Mouse (Mus musculus) limb, embryonic 15.5 days (tissue): ENCODE results near the gene Fubp1. TPM values are rescaled to one million over a fixed set of nuclear protein-coding genes. Genes with fewer than 3 reads are reported as not detected.
A peak's percentile ranks its signal among the peaks of the same experiment; 100 is the strongest.

Experiments used
- ATAC-seq: fragments of 200-750 bp; cut with Nextera tagmentation; 2 replicates; pipeline ENCODE4 v1.8.0; 2017; ENCODE audit warnings: low read depth, moderate TSS enrichment; ENCODE audit not compliant: insufficient number of reproducible peaks, low FRiP score, low TSS enrichment
- H3K27ac ChIP-seq: fragments of 300-500 bp; sonication (generic); 2 replicates; pipeline ENCODE4 v1.5.1; 2015; ENCODE audit warnings: moderate library complexity, mild to moderate bottlenecking, inconsistent platforms
- H3K27me3 ChIP-seq: fragments of 300-500 bp; sonication (generic); 2 replicates; pipeline ENCODE4 v1.6.1; 2015; ENCODE audit warnings: inconsistent platforms
- H3K36me3 ChIP-seq: fragments of 300-500 bp; sonication (generic); 2 replicates; pipeline ENCODE4 v1.6.1; 2015; ENCODE audit warnings: inconsistent platforms
- H3K4me1 ChIP-seq: fragments of 300-500 bp; sonication (generic); 2 replicates; pipeline ENCODE4 v1.6.1; 2015; ENCODE audit warnings: inconsistent platforms
- H3K4me2 ChIP-seq: fragments of 300-500 bp; sonication (generic); 2 replicates; pipeline ENCODE4 v1.6.1; 2015; ENCODE audit warnings: mild to moderate bottlenecking, inconsistent platforms
- H3K4me3 ChIP-seq: fragments of 300-500 bp; sonication (generic); 2 replicates; pipeline ENCODE4 v1.5.1; 2015; ENCODE audit warnings: mild to moderate bottlenecking, inconsistent platforms
- H3K9ac ChIP-seq: fragments of 300-500 bp; sonication (generic); 2 replicates; pipeline ENCODE4 v1.6.1; 2015; ENCODE audit warnings: inconsistent platforms
- H3K9me3 ChIP-seq: fragments of 300-500 bp; sonication (generic); 2 replicates; pipeline ENCODE4 v1.6.1; 2016; ENCODE audit warnings: inconsistent platforms
- WGBS: fragments of 180-500 bp; shearing (Covaris S2); methylation state at CpG from one replicate; pipeline ENCODE4 v1.1.7; 2015; 5-methylcytosine and 5-hydroxymethylcytosine counted together
- polyA plus RNA-seq: library from polyadenylated mRNA; unstranded; fragments of >200 nt; fragmentation: Nextera tagmentation; extraction: Ambion mirVana; gene quantifications from 2 replicates; pipeline ENCODE4 v1.2.1, GENCODE M21; 2015

Gene Fubp1
- polyA plus RNA-seq, 1 experiment from 2014 or later, result 209 TPM

- no peak for ATAC-seq
- no peak overlapping the region for H3K9ac ChIP-seq
- no peak overlapping the region for H3K27ac ChIP-seq
- 52% methylated on average over 7 of the region's 7 CpGs for WGBS
- no peak overlapping the region for H3K4me2 ChIP-seq
- H3K4me1 ChIP-seq, result no peaks in the 10 kb centered on the region
- no peaks in the 10 kb centered on the region for H3K36me3 ChIP-seq
- no peak overlapping the region for H3K4me3 ChIP-seq
- H3K9me3 ChIP-seq, result no peaks in the 10 kb centered on the region
- peaks cover 7% of the 10 kb centered on the region; the same call in 1 of the 2 replicates for H3K27me3 ChIP-seq
These were observed 37.8 kb upstream of the Fubp1 start for GRCm38 (mm10) chr3:152172322-152172935.

- Histone ChIP-seq H3K9ac (no peak overlapping the region), H3K4me1 (peaks cover 3% of the 10 kb centered on the region; the same call in 1 of the 2 replicates), H3K4me2 (no peak overlapping the region), H3K27ac (no peak overlapping the region; the same call in 1 of the 2 replicates), H3K4me3 (no peak overlapping the region), H3K9me3 (no peaks in the 10 kb centered on the region), H3K36me3 (peaks cover 12% of the 10 kb centered on the region), H3K27me3 (no peaks in the 10 kb centered on the region)
- ATAC-seq, result no peak
- 56% methylated on average over 4 of the region's 4 CpGs for WGBS
These were observed 31.4 kb upstream of the Fubp1 start for GRCm38 (mm10) chr3:152178816-152179215.

- H3K36me3 ChIP-seq, result peaks cover 12% of the 10 kb centered on the region
- WGBS, result 10% methylated on average over 1 of the region's 1 CpGs
- no peak overlapping the region for H3K4me2 ChIP-seq
- no peak overlapping the region for H3K9ac ChIP-seq
- H3K9me3 ChIP-seq, result no peaks in the 10 kb centered on the region
- H3K27ac ChIP-seq, result no peak overlapping the region; the same call in 1 of the 2 replicates
- H3K27me3 ChIP-seq, result no peaks in the 10 kb centered on the region
- ATAC-seq, result peak; percentile 65; the same call in 1 of the 2 replicates
- H3K4me1 ChIP-seq, result peaks cover 3% of the 10 kb centered on the region; the same call in 1 of the 2 replicates
- no peak overlapping the region for H3K4me3 ChIP-seq
These were observed 30.9 kb upstream of the Fubp1 start for GRCm38 (mm10) chr3:152179285-152179684.

- ATAC-seq, result no peak
- Histone ChIP-seq H3K9me3 (no peaks in the 10 kb centered on the region), H3K4me1 (peaks cover 3% of the 10 kb centered on the region; the same call in 1 of the 2 replicates), H3K4me3 (no peak overlapping the region), H3K36me3 (peaks cover 16% of the 10 kb centered on the region), H3K4me2 (no peak overlapping the region), H3K27me3 (no peaks in the 10 kb centered on the region), H3K9ac (no peak overlapping the region), H3K27ac (no peak overlapping the region)
- 93% methylated on average over 4 of the region's 4 CpGs for whole genome bisulfite sequencing
These were observed 29.6 kb upstream of the Fubp1 start for GRCm38 (mm10) chr3:152180624-152181023.

GRCm38 (mm10) chr3:152183522-152183921, 26.7 kb upstream of the Fubp1 start:
- Histone ChIP-seq H3K9me3 (no peaks in the 10 kb centered on the region), H3K36me3 (peaks cover 16% of the 10 kb centered on the region), H3K9ac (no peak overlapping the region), H3K27ac (no peak overlapping the region), H3K27me3 (no peaks in the 10 kb centered on the region), H3K4me1 (peaks cover 3% of the 10 kb centered on the region; the same call in 1 of the 2 replicates), H3K4me2 (no peak overlapping the region), H3K4me3 (no peak overlapping the region)
- no peak for ATAC-seq
- 88% methylated on average over 9 of the region's 9 CpGs for WGBS

- H3K4me2 ChIP-seq, result no peak overlapping the region
- H3K36me3 ChIP-seq, result peaks cover 16% of the 10 kb centered on the region
- peaks cover 9% of the 10 kb centered on the region; the same call in 1 of the 2 replicates for H3K4me1 ChIP-seq
- no peak overlapping the region for H3K27ac ChIP-seq
- no peaks in the 10 kb centered on the region for H3K27me3 ChIP-seq
- 65% methylated on average over 6 of the region's 6 CpGs for WGBS
- H3K9ac ChIP-seq, result no peak overlapping the region
- no peak for ATAC-seq
- H3K9me3 ChIP-seq, result no peaks in the 10 kb centered on the region
- H3K4me3 ChIP-seq, result no peak overlapping the region
These were observed 24.1 kb upstream of the Fubp1 start for GRCm38 (mm10) chr3:152186106-152186505.

GRCm38 (mm10) chr3:152189306-152189705, 20.9 kb upstream of the Fubp1 start:
- Histone ChIP-seq H3K4me2 (no peak overlapping the region), H3K27ac (0 out of 2 replicates have a peak overlapping the region, but pooled peaks have one; percentile 17), H3K9ac (no peak overlapping the region), H3K27me3 (no peaks in the 10 kb centered on the region), H3K9me3 (no peaks in the 10 kb centered on the region), H3K36me3 (peaks cover 4% of the 10 kb centered on the region), H3K4me3 (no peak overlapping the region), H3K4me1 (peaks cover 13% of the 10 kb centered on the region; the same call in 1 of the 2 replicates)
- WGBS, result 58% methylated on average over 4 of the region's 4 CpGs
- no peak for ATAC-seq

GRCm38 (mm10) chr3:152190679-152191477, 19.3 kb upstream of the Fubp1 start:
- Histone ChIP-seq H3K4me2 (peak overlapping the region; percentile 52), H3K27ac (peak overlapping the region; percentile 34; the same call in 1 of the 2 replicates), H3K4me3 (peak overlapping the region; percentile 19), H3K36me3 (no peaks in the 10 kb centered on the region; the same call in 1 of the 2 replicates), H3K9ac (no peak overlapping the region), H3K9me3 (no peaks in the 10 kb centered on the region), H3K27me3 (no peaks in the 10 kb centered on the region), H3K4me1 (peaks cover 13% of the 10 kb centered on the region; the same call in 1 of the 2 replicates)
- WGBS, result 64% methylated on average over 9 of the region's 9 CpGs
- no peak for ATAC-seq

- H3K4me2 ChIP-seq, result peak overlapping the region; percentile 52
- WGBS, result 2% methylated on average over 6 of the region's 6 CpGs
- no peaks in the 10 kb centered on the region for H3K36me3 ChIP-seq
- H3K9ac ChIP-seq, result peak overlapping the region; percentile 29; the same call in 1 of the 2 replicates
- H3K9me3 ChIP-seq, result no peaks in the 10 kb centered on the region
- peak overlapping the region; percentile 49 for H3K4me3 ChIP-seq
- H3K4me1 ChIP-seq, result peaks cover 13% of the 10 kb centered on the region; the same call in 1 of the 2 replicates
- peak overlapping the region; percentile 91 for H3K27ac ChIP-seq
- peak; percentile 74; the same call in 1 of the 2 replicates for ATAC-seq
- no peaks in the 10 kb centered on the region for H3K27me3 ChIP-seq
These were observed 18.4 kb upstream of the Fubp1 start for GRCm38 (mm10) chr3:152191791-152192237.

- H3K9ac ChIP-seq, result peak overlapping the region; percentile 29; the same call in 1 of the 2 replicates
- ATAC-seq, result no peak
- WGBS, result 2% methylated on average over 11 of the region's 11 CpGs
- H3K4me2 ChIP-seq, result peak overlapping the region; percentile 52
- H3K27me3 ChIP-seq, result no peaks in the 10 kb centered on the region
- H3K4me1 ChIP-seq, result peaks cover 13% of the 10 kb centered on the region; the same call in 1 of the 2 replicates
- H3K9me3 ChIP-seq, result no peaks in the 10 kb centered on the region
- H3K36me3 ChIP-seq, result no peaks in the 10 kb centered on the region
- H3K27ac ChIP-seq, result peak overlapping the region; percentile 91
- peak overlapping the region; percentile 49 for H3K4me3 ChIP-seq
These were observed 17.8 kb upstream of the Fubp1 start for GRCm38 (mm10) chr3:152192238-152192931.

- H3K27me3 ChIP-seq, result no peaks in the 10 kb centered on the region
- H3K36me3 ChIP-seq, result no peaks in the 10 kb centered on the region
- H3K4me1 ChIP-seq, result peaks cover 13% of the 10 kb centered on the region; the same call in 1 of the 2 replicates
- WGBS, result under 1% methylated on average over 7 of the region's 7 CpGs
- peak overlapping the region; percentile 35 for H3K9ac ChIP-seq
- no peak for ATAC-seq
- peak overlapping the region; percentile 91 for H3K27ac ChIP-seq
- no peaks in the 10 kb centered on the region for H3K9me3 ChIP-seq
- H3K4me2 ChIP-seq, result peak overlapping the region; percentile 41
- H3K4me3 ChIP-seq, result peak overlapping the region; percentile 51
These were observed 17.0 kb upstream of the Fubp1 start for GRCm38 (mm10) chr3:152193177-152193576.
